Mouse (Mus musculus) T-helper 2 cell (primary cell): ENCODE results near the gene Dapk1.

Source experiments
- in situ Hi-C: fragments of 300-600 bp; cut with MboI, MseI; formaldehyde crosslinking; loops from one replicate; pipeline ENCODE4 v1.15.1; 2025; ENCODE audit warnings: high pct_unique_total_duplicates

Gene Dapk1

GRCm38 (mm10) chr13:60802749-60803148, 201.0 kb downstream of the Dapk1 start, which contains the start of gene Ctsll3:
Ctsll3 (minus strand) TSS chr13:60802849.
- in situ Hi-C loops: no loop called here

DNA sequence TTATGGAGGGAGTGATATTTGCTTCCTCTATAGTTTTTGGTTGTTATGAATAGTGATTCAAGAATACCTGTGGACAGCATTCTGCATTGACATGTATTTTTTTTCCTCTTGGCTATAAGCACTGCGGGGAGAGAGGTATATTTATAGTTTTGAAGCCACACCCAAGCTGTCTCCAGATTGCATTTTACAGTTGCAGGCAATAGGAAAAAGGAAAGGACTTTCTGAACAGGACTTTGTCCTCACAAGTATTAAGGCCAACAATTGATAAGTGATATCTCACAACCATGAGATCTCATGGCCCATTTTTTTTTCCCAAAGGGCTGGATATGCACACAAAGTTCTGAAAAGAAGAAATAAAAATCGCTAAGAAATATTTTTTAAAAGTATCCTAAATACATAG, 207.9 kb downstream of the Dapk1 start:
- in situ Hi-C loops: no loop called here

DNA sequence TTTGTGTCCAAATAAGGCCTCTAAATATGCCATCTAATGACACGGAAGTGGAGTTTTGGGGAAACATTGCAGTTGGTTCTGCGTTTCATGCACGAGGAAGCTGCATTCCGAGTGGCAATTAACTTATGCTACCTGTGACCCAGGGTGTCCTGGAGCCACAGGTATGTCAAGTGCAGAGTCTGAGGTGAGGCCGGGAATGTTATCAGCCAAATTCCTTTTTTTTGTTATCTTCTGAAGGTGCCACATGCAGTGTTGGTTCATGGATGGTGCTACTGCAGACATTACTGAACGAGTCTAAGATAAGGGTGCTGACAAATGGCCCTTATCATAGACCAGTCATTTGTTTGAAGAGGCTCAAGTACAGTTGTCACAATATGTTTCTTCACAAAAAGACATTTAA, 211.0 kb downstream of the Dapk1 start:
- in situ Hi-C loops: no loop called here
